Mouse (Mus musculus): ENCODE results near the gene E2f6.

E2f6 gene

DNA sequence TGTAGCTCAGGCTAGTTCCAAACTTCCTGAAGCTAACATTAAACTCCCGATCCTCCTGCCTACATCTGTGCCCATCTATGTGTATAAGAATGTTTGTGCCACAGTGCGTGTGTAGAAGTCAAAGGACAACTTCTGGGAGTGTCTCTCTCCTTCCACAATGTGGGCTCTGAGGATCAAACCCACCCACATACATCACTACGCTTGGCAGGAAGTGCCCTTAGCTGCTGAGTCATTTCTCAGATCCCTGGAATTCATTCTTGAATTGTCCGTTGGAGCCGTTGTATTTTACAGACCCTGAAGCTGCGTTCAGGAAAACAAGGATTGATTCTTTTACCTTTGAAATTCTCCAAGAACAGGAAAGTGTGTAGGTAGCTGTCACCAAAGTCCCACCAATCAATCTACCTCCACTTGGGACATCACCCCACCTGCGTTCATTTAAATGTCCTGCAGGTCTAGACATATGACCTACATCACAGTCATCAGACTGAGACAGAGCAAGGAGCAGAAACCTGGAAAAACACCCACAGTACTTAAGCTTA lies 62.2 kb downstream of the E2f6 start:
- no peak for DNase-seq (ENCODE audit: low spot score)

DNA sequence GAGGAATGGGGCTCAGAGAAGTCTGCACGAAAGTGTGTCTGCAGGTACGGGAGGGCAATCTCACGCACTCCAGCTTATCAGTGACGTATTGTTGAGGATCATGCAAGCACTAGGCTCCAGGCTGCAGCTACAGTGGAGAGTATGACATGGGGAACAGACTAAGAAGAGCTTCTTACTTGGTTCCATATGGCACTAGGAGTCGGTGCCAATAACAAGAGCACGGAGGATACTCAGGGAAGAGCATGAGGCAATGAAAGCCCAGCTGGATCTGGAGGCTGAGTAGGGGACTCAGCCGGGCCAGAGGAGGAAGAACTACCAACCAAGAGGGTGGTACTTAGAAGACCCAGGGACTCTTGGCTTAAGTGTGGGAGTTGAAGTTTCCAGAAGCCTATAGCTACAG lies 62.8 kb downstream of the E2f6 start:
- DNase-seq (ENCODE audit: low spot score): no peak

DNA sequence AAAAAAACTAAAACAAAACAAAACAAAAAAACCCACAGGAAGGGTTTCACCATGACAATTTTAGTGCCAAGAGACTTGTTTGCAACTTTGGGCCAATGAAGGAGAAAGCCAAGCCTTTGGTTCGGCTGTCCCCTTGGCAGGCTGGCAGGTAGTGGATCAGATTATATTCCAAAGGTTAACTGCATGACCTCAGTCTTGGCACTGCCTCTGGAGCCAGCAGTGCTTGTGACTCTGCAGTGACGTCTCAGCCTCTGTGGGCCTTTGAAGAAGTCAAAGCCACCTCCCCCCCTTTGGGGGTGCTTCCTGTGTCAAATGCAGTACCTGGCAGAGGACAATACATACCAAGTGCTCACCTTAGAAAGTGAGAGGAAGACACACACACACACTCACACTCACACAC lies 63.3 kb downstream of the E2f6 start:
- no peak for DNase-seq (ENCODE audit: low spot score)

GRCm38 (mm10) chr12:16875269-16875668 lies 64.5 kb downstream of the E2f6 start:
- no peak for DNase-seq (ENCODE audit: low spot score)

GRCm38 (mm10) chr12:16875678-16876077 lies 64.9 kb downstream of the E2f6 start:
- DNase-seq (ENCODE audit: low spot score): no peak

- no peak for DNase-seq (ENCODE audit: low spot score)
Measured at GRCm38 (mm10) chr12:16876667-16877066, 65.9 kb downstream of the E2f6 start.

DNA sequence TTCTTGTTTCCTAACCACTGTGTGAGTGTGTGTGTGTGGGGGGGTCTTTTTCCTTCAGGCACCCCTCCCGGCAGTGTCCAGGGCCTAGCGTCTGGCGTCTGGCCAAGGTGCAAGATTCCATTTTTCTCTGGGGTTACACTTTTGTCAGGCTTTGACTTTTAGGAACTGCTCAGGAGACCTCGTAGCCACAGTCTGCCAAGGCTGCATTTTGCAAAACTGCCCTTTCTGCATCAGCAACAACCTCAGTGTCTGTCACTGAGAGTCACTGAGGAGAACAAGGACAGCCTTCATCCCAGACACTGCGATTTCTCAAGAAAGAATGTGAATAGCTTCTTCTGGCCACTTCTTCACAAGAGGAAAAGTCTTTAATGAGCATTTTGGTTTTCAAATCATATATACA lies 66.4 kb downstream of the E2f6 start:
- no peak for DNase-seq (ENCODE audit: low spot score)

DNA sequence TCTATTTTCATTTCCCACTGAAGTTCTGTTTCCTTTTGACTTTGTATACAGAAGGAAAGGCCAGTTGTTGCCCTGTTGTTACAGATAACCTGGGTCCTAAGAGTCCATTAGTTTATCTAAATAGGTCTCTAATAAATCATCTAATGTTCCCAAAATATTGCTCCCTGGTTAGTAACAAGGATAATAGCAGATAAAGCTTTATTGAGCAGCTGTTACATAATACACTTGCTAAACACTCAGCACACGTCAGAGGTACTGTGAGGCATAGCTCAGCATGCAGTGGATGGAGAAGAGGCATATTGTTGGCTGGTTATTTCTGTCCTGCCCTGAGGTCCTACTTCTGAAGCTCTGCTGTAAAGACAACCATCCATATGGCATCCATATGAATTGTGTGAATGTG lies 66.9 kb downstream of the E2f6 start:
- no peak for DNase-seq (ENCODE audit: low spot score)

DNA sequence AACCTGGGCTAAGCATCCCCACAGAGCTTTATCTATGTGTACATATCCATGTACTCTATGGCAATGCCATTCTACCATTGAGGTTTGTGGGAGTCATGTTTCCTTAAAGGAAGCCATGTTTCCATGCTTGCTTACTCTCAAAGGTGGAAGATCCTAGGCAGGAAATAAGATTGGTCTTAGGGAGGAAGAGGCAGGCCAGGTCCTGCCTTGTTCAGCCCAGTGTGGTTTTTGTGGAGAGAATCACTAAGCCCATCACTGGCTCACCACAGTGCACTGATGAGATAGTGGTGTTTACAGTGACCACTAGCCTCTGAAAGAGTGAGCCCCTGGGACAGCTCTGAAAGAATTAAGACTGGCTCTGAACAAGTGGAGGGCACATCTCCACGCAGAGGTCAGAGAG lies 68.6 kb downstream of the E2f6 start:
- no peak for DNase-seq (ENCODE audit: low spot score)

DNA sequence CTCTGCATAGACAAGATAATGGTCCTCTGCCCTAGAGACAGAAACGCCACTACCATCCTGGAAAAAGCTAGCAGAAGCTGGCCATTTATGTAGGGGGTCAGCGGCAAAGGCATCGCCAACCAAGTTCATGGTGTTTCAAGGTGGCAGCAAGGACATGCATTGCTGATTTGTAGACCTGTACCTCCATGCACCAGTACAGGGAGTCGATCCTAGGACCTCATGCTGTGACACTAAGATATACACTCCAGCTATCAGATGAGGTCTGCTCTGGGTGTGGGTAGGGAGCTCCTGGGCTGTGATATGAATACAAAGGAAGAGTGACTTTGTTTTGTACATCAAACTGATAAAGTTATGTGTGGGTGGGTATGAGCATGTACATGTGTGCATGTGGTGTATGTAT lies 69.3 kb downstream of the E2f6 start:
- no peak for DNase-seq (ENCODE audit: low spot score)

DNA sequence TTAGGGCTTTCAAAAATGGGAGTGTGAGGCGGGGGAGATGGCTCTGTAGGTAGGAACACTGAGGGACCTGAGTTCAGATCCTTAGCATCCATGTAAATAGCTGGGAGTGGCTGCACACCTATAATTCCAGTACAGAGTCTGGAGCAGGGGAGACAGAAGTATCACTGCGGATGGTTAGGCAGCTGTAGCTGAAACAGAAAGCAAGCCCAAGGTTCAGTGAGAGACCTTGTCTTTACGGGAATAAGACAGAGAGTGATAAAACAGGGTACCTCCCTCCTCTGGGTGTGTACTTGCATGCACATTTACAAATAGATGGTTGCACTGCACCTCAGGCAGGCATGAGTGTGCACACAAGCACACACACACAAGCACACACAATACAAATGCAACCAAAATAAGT lies 71.7 kb downstream of the E2f6 start:
- DNase-seq (ENCODE audit: low spot score): no peak

DNA sequence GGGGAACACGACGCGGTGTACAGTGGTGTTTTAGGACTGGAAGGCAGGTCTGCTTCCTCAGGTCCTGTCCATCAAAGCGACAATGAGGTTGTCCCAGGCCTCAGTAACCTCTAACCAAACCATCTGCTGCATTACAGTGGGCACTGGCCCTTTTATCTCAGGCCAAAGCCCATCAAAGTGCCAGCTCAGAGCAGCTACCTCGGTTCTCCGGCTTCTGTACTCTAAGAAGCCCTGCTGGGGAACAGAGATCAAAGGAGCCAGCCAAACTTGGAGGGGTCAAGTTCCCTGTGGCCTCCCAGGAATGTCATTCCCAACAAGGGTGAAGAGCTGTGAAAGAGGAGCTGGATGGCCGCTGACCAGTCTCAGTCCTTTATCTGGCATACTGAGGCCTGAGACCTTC lies 72.3 kb downstream of the E2f6 start:
- DNase-seq (ENCODE audit: low spot score): no peak

GRCm38 (mm10) chr12:16884534-16884933 lies 73.8 kb downstream of the E2f6 start:
- no peak for DNase-seq (ENCODE audit: low spot score)

- DNase-seq (ENCODE audit: low spot score): no peak
Measured at GRCm38 (mm10) chr12:16886354-16886753, 75.6 kb downstream of the E2f6 start.

Data from ovary, postnatal 36 days (tissue).